Mouse (Mus musculus): ENCODE results near the gene Arl8b.
"Not testable (repeated sequence)": the region's sequence is repeated elsewhere in the genome, so short reads cannot be mapped to it uniquely, and the experiment has no call there.

Gene Arl8b

GRCm38 (mm10) chr6:108837081-108837480 lies 54.2 kb downstream of the Arl8b start:
- DNase-seq = no peak

GRCm38 (mm10) chr6:108837958-108838357 lies 55.1 kb downstream of the Arl8b start:
- DNase-seq = no peak

- DNase-seq = no peak
Measured at GRCm38 (mm10) chr6:108839432-108839831, 56.5 kb downstream of the Arl8b start.

- no peak for DNase-seq
Measured at GRCm38 (mm10) chr6:108840861-108841640, 58.2 kb downstream of the Arl8b start.

- DNase-seq = no peak
Measured at GRCm38 (mm10) chr6:108843664-108844063, 60.8 kb downstream of the Arl8b start.

- no peak for DNase-seq
Measured at GRCm38 (mm10) chr6:108844093-108844492, 61.2 kb downstream of the Arl8b start.

GRCm38 (mm10) chr6:108844771-108845170 lies 61.9 kb downstream of the Arl8b start:
- no peak for DNase-seq

- DNase-seq = no peak
Measured at GRCm38 (mm10) chr6:108852088-108852670, 69.3 kb downstream of the Arl8b start.

GRCm38 (mm10) chr6:108852986-108853385 lies 70.1 kb downstream of the Arl8b start:
- DNase-seq = no peak

- no peak for DNase-seq
Measured at GRCm38 (mm10) chr6:108858583-108858982, 75.7 kb downstream of the Arl8b start.

- DNase-seq = no peak
Measured at GRCm38 (mm10) chr6:108861226-108861625, 78.3 kb downstream of the Arl8b start.

- DNase-seq = peak; percentile 29
Measured at GRCm38 (mm10) chr6:108862548-108862947, 79.6 kb downstream of the Arl8b start.

- DNase-seq = no peak
Measured at GRCm38 (mm10) chr6:108866317-108866716, 83.4 kb downstream of the Arl8b start.

- DNase-seq = not testable (repeated sequence)
Measured at GRCm38 (mm10) chr6:108869031-108869430, 86.1 kb downstream of the Arl8b start.

GRCm38 (mm10) chr6:108870421-108870820 lies 87.5 kb downstream of the Arl8b start:
- no peak for DNase-seq

GRCm38 (mm10) chr6:108871251-108871650 lies 88.4 kb downstream of the Arl8b start:
- no peak for DNase-seq

Measured in right cerebral cortex, postnatal 14 days (tissue).